Mouse (Mus musculus) intestine, postnatal 0 days (tissue): ENCODE results near the gene Trim11. TPM values are rescaled to one million over a fixed set of nuclear protein-coding genes. Genes with fewer than 3 reads are reported as not detected.
A peak's percentile ranks its signal among the peaks of the same experiment; 100 is the strongest.

Experiments
- ATAC-seq: fragments of 200-750 bp; cut with Nextera tagmentation; 2 replicates; pipeline ENCODE4 v1.8.0; 2017; ENCODE audit warnings: mild to moderate bottlenecking, moderate TSS enrichment, moderate library complexity
- H3K27ac ChIP-seq: fragments of 300-500 bp; sonication (generic); 2 replicates; pipeline ENCODE4 v1.5.1; 2014; ENCODE audit warnings: mild to moderate bottlenecking, low read depth, low read length, moderate library complexity
- H3K27me3 ChIP-seq: fragments of 300-500 bp; sonication (generic); replicated peaks from 2 replicates; pipeline ENCODE4 v1.6.1; 2014; ENCODE audit warnings: low read length, mixed read lengths; ENCODE audit not compliant: control insufficient read depth, insufficient read depth
- H3K36me3 ChIP-seq: fragments of 300-500 bp; sonication (generic); 2 replicates; pipeline ENCODE4 v1.6.1; 2014; ENCODE audit warnings: mild to moderate bottlenecking, moderate library complexity; ENCODE audit not compliant: control insufficient read depth, insufficient read depth
- H3K4me1 ChIP-seq: fragments of 300-500 bp; sonication (generic); replicated peaks from 2 replicates; pipeline ENCODE4 v1.6.1; 2014; ENCODE audit warnings: antibody characterized with exemption, low read length, mixed read lengths; ENCODE audit not compliant: control insufficient read depth, insufficient read depth
- H3K4me2 ChIP-seq: fragments of 300-500 bp; sonication (generic); replicated peaks from 2 replicates; pipeline ENCODE4 v1.6.1; 2014; ENCODE audit warnings: low read depth, mild to moderate bottlenecking, moderate library complexity
- H3K4me3 ChIP-seq: fragments of 300-500 bp; sonication (generic); 2 replicates; pipeline ENCODE4 v1.5.1; 2014; ENCODE audit warnings: low read depth, low read length
- H3K9ac ChIP-seq: fragments of 300-500 bp; sonication (generic); 2 replicates; pipeline ENCODE4 v1.6.1; 2014; ENCODE audit warnings: mild to moderate bottlenecking, low read depth, low read length
- H3K9me3 ChIP-seq: fragments of 300-500 bp; sonication (generic); 2 replicates; pipeline ENCODE4 v1.6.1; 2016; ENCODE audit warnings: mixed run types; ENCODE audit not compliant: control insufficient read depth
- CTCF ChIP-seq: sonication (generic); IDR thresholded peaks from 2 replicates; pipeline ENCODE4 v1.5.1; 2016; ENCODE audit warnings: low read depth, mild to moderate bottlenecking, control low read depth, antibody characterized with exemption, moderate library complexity
- WGBS: fragments of 180-500 bp; shearing (Covaris S2); extraction: QIAGEN DNeasy Blood & Tissue Kit; methylation state at CpG from one replicate; pipeline ENCODE4 v1.1.7; 2014; 5-methylcytosine and 5-hydroxymethylcytosine counted together
- polyA plus RNA-seq: library from polyadenylated mRNA; unstranded; fragments of >200 nt; fragmentation: Nextera tagmentation; extraction: Ambion mirVana; gene quantifications from 2 replicates; pipeline ENCODE4 v1.2.1, GENCODE M21; 2015

The Trim11 gene
- polyA plus RNA-seq, 1 experiment from 2014 or later: 8.9 TPM

DNA sequence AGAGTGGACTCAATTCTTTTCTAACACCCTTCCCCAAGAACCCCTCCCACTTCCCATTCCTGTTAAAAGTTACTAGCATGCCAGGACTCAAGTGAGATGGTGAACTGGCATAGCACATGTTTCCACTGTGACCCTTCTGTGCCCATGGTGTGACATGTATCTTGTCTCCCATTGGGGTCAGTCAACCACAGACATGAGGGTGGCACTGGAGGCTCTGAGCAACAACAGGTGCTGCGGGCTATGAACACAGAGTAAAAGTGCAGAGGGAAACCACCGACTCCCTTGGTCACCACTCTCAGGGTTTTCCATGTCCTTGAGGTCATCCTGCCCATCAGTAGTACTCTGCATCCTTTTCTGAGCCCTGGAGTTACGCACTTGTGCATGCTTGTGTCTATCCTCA, 6.1 kb upstream of the Trim11 start:
- no peak overlapping the region for H3K4me2 ChIP-seq
- no peak for ATAC-seq
- H3K4me1 ChIP-seq: 0 out of 2 replicates have a peak, but pooled peaks cover 3% of the 10 kb centered on the region
- no peak for TF ChIP-seq CTCF
- no peak overlapping the region for H3K4me3 ChIP-seq
- no peaks in the 10 kb centered on the region for H3K27me3 ChIP-seq
- H3K36me3 ChIP-seq: peaks cover 7% of the 10 kb centered on the region; the same call in 1 of the 2 replicates
- no peaks in the 10 kb centered on the region for H3K9me3 ChIP-seq
- H3K27ac ChIP-seq: no peak overlapping the region
- 97% methylated on average over 3 of the region's 3 CpGs for WGBS
- H3K9ac ChIP-seq: no peak overlapping the region

DNA sequence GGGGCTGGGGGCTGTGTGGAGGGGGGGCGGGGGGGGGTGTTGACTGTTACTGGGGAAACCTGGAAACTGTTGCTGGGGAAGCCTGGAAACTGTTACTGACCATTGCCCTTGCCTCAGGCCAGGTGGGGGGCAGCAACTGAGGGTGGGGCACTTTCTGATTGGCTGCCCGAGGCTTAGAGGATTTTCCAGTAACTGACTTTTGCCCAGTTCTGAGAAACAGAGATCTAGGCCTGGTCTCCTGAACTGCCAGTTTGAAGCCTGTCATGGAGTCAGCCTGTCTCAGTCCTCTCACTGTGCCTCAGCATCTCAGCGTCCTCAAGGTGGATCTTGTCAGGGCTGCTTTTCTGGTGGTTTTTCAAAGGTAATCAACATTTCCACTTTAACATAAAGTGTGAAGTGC, 3.5 kb upstream of the Trim11 start:
- no peak for TF ChIP-seq CTCF
- no peak overlapping the region for H3K27ac ChIP-seq
- 86% methylated on average over 3 of the region's 3 CpGs for WGBS
- H3K36me3 ChIP-seq: peaks cover 7% of the 10 kb centered on the region; the same call in 1 of the 2 replicates
- ATAC-seq: no peak
- no peaks in the 10 kb centered on the region for H3K9me3 ChIP-seq
- H3K9ac ChIP-seq: no peak overlapping the region
- no peaks in the 10 kb centered on the region for H3K27me3 ChIP-seq
- no peak overlapping the region for H3K4me3 ChIP-seq
- H3K4me1 ChIP-seq: peaks cover 2% of the 10 kb centered on the region; the same call in 1 of the 2 replicates
- no peak overlapping the region for H3K4me2 ChIP-seq

DNA sequence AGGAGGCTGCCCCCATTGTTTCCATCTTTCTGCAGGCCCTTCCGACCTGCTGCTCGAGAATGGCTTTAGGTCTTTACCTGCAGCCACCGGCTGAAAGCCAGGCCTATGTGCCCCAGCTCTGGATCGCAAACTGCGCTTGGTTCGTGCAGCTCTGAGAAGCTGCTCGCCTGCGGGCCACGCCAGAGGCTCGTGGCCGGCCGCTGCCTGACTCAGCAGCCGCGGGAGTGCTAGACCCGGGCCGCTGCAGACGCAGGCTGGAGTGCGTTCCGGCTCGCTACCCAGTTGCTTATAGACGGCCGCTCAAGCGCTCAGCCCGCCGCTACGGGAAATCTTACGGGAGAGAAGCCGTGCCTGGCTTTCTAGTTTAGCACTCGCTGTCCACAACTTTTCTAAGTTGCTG, 743 bp upstream of the Trim11 start:
- H3K9me3 ChIP-seq: no peaks in the 10 kb centered on the region
- H3K4me3 ChIP-seq: peak overlapping the region; percentile 98
- peak; percentile 39; the same call in 1 of the 2 replicates for ATAC-seq
- WGBS: under 1% methylated on average over 29 of the region's 29 CpGs
- no peaks in the 10 kb centered on the region for H3K27me3 ChIP-seq
- peak overlapping the region; percentile 92 for H3K4me2 ChIP-seq
- peaks cover 11% of the 10 kb centered on the region for H3K4me1 ChIP-seq
- peaks cover 14% of the 10 kb centered on the region for H3K36me3 ChIP-seq
- TF ChIP-seq CTCF: no peak
- peak overlapping the region; percentile 85 for H3K9ac ChIP-seq
- peak overlapping the region; percentile 70 for H3K27ac ChIP-seq

DNA sequence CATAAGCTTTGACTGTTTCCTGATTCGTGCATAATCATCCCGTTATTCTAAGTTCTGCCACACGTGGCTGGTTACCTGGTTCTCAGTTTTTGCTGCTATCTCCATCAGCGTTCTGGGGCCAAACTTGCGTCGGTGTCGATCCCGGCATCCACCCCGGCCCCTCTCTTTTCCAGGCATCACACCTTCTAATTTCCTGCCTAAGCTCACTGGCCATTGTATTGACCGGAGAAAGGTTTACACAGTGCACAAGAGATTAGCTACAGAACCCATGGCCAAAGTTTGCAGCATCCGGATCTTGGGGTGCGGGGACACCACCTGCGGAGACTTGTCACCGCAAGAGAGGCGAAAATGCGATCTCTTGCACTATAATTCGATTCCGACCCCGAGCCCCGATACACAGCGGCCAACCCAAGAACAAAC, 276 bp upstream of the Trim11 start:
- Histone ChIP-seq H3K4me2 (peak overlapping the region; percentile 92), H3K9me3 (no peaks in the 10 kb centered on the region), H3K4me1 (peaks cover 11% of the 10 kb centered on the region), H3K27me3 (no peaks in the 10 kb centered on the region), H3K36me3 (peaks cover 17% of the 10 kb centered on the region), H3K9ac (peak overlapping the region; percentile 85), H3K4me3 (peak overlapping the region; percentile 98), H3K27ac (peak overlapping the region; percentile 70)
- ATAC-seq: no peak
- no peak for TF ChIP-seq CTCF
- WGBS: under 1% methylated on average over 21 of the region's 21 CpGs

DNA sequence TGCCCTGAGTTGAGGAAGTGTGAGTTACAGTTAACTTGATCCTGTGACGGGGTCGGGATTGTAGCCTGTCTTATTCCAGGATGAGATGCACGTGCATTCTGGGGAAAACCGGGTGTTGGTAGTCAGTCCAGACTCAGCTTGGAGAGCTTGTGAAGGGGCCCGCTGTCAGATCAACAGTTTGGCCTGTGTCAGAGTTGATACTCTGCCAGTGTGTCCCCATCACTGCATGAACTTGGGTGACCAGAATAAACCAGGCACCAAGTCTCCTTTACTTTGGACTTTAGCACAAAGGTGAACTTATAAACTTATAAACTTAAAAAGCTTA, 775 bp downstream of the Trim11 start:
- Histone ChIP-seq H3K4me3 (peak overlapping the region; percentile 98), H3K36me3 (peaks cover 23% of the 10 kb centered on the region), H3K9ac (peak overlapping the region; percentile 85), H3K27me3 (no peaks in the 10 kb centered on the region), H3K27ac (peak overlapping the region; percentile 70), H3K4me2 (peak overlapping the region; percentile 92), H3K9me3 (no peaks in the 10 kb centered on the region), H3K4me1 (peaks cover 11% of the 10 kb centered on the region)
- 0 out of 2 replicates have a peak, but pooled peaks have one; percentile 19 for ATAC-seq
- WGBS: 2% methylated on average over 5 of the region's 5 CpGs
- no peak for TF ChIP-seq CTCF

DNA sequence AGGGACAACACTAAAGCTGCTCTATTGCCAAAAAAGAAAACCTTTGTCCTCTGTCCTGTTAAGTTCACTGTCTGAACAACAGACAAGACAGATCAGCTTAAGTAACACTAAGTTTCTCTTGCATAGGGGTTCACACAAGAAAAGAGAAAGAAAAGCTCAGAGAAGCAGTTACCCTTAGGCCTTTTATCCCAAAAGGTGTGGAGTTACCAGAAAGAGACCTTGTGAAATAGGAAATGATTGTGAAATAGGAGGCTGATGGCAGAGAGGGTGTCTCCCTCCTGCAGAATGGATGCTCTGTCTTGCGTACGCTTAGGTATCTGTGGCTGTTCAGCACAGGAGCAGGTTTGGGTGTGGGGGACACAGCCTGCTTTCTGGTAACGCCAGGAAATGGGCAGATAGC, 1.3 kb downstream of the Trim11 start:
- H3K27me3 ChIP-seq: no peaks in the 10 kb centered on the region
- H3K9me3 ChIP-seq: no peaks in the 10 kb centered on the region
- H3K27ac ChIP-seq: 0 out of 2 replicates have a peak overlapping the region, but pooled peaks have one; percentile 2
- ATAC-seq: no peak
- 40% methylated on average over 3 of the region's 3 CpGs for WGBS
- peak overlapping the region; percentile 92 for H3K4me2 ChIP-seq
- peaks cover 11% of the 10 kb centered on the region for H3K4me1 ChIP-seq
- peaks cover 28% of the 10 kb centered on the region for H3K36me3 ChIP-seq
- no peak for TF ChIP-seq CTCF
- peak overlapping the region; percentile 98 for H3K4me3 ChIP-seq
- peak overlapping the region; percentile 85 for H3K9ac ChIP-seq

DNA sequence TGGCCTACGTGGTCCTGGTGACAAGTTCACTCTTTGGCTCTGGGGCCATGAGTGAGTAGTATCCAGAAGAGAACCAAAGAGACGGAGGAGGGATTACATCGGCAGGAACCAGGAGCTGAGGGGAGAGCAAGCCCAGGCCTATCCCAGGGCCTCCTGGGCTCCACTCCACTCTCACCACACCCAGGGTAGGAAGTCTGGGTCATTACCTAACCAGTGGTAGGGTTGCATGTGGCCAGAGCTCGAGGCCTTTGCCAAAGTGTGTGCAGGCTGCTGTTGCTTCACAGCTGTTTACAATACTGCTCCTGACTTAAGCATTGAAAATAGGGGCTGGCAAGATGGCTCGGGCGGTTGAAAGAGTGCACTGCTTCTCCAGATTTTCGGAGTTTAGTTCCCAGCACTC, 1.8 kb downstream of the Trim11 start:
- H3K27ac ChIP-seq: peak overlapping the region; percentile 2; the same call in 1 of the 2 replicates
- no peak for ATAC-seq
- H3K9ac ChIP-seq: no peak overlapping the region
- peaks cover 31% of the 10 kb centered on the region for H3K36me3 ChIP-seq
- WGBS: 61% methylated on average over 7 of the region's 7 CpGs
- H3K27me3 ChIP-seq: no peaks in the 10 kb centered on the region
- no peak for TF ChIP-seq CTCF
- H3K4me2 ChIP-seq: peak overlapping the region; percentile 92
- H3K9me3 ChIP-seq: no peaks in the 10 kb centered on the region
- H3K4me3 ChIP-seq: peak overlapping the region; percentile 98
- peaks cover 11% of the 10 kb centered on the region for H3K4me1 ChIP-seq
